Mouse (Mus musculus): ENCODE results near the gene Trim10. TPM values are rescaled to one million over a fixed set of nuclear protein-coding genes. Genes with fewer than 3 reads are reported as not detected.

Gene Trim10
- total RNA-seq (2021) (under 1 TPM; 0.12 to 0.14 TPM), polyA plus RNA-seq (2012; rRNA removed) (0.04 TPM in 1 of 2 replicates, not detected in the other)
- long read RNA-seq, result 0 reads

DNA sequence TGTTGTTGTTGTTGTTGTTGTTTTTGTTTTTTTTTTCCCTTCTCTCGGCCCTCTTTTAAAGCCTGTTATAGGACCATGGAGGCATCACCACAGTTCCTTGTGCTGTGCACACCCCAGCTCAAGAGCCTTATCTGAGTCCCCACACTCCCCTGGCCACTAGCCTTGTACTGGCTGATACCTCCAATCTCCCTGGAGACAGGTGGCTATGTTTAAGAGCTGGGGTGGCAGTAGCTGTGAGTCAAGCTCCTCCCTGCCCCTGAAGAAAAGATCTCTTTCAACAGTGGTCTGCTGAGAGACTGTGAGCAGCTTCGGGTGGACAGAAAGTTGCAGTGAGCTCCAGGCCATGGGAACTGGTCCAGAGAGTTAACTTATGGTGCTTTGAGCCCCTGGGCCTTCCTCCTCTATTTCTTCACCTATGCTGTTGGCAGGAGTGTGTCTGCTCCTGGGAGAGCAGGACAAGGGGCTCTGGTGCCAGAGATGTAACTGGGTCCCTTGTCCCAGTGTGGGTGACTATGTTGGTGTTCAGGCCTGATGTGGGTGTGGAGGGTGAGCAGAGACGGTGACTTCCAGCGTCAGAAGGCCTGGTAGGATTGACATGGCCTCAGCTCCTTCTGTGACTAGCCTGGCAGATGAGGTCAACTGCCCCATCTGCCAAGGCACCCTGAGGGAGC is at the start of gene Trim10:
Gene Trim10, plus strand, starts transcription at position 291 of the 671 bp plus-strand sequence.
- no peak for DNase-seq

DNA sequence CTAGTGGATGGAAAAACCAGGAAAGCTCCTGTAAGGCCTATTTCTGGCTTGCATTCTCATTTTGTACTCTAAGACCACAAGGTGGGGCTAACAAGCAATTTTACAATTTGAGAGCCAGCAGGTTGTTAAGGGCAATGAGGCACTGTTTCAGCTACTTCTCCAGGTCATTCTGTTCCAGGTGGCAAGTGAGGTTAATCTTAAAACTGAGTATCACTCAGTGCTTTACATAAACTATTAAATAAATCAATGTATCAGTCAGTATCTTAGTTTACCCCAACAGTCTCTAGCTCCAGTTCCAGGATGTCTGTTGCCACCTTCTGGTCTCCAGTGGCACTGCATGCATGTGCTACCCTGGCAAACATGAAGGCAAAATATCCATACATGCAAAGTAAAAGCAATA is 45.4 kb upstream of the Trim10 start:
- peak; percentile 52 for DNase-seq

DNA sequence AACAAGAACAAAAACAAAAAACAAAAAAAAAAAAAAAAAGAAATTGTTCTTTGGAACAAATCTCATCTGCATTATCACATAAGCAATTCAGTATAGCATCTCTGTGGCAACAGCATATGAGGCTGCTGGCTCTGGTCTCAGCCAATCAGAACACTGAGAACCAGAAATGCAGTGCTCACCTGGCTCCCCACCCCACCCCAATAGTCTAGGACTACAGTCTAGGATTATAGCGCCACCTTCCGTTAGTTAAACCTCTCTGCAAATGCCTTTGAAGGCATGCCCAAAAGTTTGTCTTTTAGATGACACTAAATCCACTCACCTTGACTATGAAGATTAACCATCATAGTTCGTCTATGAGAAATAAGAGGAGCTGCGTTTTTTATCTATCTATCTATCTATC is 43.8 kb upstream of the Trim10 start:
- DNase-seq, result no peak

DNA sequence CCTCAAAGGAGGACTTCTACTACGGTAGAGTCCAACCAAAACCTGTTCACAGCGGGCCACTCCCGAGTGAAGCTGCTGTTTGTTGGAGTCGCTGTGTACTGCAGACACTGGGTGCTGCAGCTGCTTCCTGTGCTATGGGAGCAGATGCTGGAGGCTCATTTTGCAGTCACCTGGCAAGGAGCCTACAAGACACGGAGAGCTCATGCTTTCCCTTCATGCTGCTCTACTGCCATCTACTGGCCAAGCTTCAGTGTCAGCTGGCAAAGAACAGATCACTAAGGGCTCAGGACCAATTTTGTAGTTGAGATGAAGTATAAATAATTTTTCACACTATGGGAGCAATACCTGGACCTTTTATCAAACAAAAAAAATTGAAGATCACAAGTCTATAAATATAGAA is 43.4 kb upstream of the Trim10 start:
- peak; percentile 82 for DNase-seq

DNA sequence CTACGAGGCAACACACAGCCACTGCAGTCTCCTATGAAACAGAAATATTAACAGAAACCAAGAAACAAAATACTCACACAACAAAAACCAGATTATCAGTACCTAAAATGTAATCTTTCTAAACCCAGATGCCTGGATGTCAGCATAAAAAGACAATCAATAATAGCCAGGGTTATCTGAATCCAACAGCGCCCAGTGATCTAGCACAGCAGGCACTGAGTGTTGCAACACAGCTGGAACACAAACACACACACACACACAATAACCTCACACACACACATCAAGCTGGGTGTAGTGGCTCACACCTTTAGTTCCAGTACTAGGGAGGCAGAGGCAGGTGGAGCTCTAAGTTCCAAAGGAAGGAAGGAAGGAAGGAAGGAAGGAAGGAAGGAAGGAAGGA is 40.9 kb upstream of the Trim10 start:
- no peak for DNase-seq

DNA sequence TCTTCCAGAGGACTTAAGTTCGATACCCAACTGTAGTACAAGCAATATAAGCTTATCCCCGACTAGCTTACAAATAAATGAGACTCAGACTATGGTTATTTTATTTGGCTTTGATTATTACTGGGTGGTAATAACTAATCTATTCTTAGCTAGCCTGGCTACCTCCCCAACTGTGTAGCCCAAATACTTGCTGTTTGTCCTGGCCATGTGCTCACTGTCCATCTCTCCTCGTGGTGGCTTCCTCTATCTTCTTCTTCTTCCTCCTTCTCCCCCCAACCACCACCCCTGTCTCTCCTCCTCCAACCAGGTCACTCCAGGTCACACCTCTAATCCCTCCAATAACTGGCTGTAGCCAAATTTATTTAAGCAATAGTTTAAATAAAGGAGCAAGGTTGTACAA is 38.9 kb upstream of the Trim10 start:
- DNase-seq, result no peak

DNA sequence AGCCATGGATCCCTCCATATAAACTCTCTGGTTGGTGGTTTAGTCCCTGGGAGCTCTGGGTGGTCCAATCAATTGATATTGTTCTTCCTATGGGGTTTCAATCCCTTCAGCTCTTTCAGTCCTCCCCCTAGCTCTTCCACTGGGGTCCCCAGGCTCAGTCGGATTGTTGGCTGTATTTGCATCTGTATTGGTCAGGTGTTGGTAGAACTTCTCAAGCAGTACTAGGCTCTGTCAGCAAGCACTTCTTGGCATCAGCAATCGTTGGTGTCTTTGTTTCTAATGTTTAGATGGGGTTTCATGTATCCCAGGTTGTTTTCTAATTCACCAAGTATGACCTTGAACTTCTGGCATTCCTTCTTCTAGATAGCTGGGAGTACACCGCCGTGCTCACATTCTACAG is 36.7 kb upstream of the Trim10 start:
- DNase-seq, result no peak

DNA sequence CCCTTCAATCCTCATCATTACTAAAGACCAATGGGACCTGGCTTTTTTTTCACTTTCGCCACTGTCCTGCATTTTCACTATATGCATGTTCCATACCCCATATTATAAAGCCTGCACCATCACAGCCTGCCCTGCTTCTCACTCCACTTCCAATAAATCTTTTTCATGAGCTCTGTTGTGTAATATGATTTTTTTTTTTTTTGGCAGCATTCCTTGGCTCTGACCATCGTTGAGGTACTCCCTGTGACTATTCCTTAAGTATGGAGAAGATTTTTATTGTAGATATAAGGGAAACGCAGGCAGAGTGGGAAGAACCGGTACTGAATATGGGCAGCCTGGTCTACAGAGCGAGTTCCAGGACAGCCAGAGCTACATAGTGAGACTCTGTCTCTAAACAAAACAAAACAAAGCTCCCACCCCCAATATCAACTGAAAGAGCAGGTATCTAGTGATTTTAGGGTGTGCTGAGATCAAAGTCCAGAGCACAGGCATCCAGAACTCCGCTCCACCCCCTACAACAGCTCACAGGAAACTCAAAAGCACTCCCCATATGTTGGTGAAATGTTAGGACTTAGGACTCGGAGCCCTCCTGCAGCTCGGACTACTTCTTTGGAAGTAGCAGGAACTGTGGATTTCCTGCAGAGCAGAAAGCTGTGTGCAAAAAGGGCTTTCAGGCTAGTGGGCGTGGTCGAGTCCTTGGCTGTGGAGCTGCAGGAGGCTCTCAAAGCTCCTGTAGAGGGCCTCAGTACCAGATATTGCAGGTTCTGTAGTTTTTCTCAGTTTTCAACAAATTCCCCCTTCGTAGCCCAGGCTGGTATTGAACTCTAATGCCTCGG is 33.6 kb upstream of the Trim10 start:
- peak; percentile 78 for DNase-seq

DNA sequence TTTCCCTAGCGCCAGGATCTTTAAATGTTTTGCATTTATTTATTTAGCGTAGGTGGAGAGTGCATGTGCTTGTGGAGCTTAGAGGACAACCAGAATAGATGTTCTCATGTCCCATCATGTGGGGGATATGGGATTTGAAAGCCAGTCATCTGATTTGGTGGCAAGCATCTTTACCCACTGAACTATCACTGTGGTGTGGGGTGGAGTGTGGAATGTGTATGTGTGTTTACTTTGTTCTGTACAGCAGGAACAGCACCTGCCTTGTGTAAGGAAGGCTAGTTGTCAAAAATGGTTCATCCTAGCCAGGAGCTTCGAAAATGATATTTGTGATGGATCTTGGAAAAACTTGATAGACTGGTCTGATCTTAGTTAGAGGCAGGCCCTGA is 33.0 kb upstream of the Trim10 start:
- no peak for DNase-seq

DNA sequence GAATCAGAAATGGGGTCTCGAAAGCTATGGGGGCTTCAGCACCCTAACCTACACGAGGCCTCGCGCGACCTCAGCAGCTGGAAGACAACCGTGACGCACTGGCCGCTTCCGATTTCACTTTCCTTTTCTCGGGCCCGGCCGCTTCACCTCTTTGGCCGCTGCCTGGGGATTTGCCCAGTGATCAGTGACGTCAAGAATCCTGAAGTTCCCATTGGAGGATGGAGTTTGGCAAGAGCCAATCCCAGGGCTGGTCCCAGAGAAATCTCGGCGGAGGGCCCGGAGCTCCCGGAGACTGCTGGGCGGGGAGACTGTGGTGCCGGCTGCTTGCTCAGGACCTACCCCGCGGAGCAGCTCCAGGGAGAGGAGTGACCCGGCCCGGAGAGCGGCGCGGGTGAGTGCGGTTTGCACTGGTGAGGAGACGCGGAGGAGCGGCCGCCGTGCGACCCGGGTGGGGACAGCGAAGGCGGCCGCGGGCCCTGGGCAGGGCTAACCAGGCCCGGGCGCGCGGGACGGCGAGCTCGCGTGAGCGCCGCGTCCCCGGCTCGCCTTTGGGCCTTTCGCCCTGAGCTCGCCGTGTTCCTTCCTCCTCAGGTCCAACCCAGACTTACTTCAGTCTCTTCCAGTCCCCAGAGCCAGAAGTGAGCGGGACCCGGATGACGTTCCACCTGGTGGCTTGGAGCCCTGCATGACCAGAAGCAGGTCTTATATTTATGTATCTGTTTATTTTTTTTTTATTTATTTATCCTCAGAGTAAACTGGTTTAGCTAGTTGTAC is 32.3 kb upstream of the Trim10 start, which contains the start of gene Trim26:
Gene Trim26, plus strand, starts transcription at position 261 of the 774 bp plus-strand sequence.
- DNase-seq, result peak; percentile 100

DNA sequence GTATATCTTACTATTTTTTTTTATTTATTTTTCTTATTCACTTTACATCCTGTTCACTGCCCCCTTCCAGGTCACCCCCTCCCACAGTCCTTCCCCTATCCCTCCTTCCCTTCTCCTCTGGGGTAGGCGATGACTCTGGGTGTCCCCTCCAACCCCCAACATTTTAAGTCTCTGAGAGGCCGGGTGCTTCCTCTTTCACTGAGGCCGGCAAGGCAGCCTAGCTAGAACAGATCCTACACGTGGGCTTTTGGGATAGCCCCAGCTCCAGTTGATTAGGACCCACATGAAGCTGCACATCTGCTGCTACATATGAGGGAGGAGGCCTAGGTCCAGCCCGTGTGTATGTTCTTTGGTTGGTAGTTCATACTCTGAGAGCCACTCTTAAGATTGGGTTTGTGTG is 30.4 kb upstream of the Trim10 start:
- DNase-seq, result no peak

DNA sequence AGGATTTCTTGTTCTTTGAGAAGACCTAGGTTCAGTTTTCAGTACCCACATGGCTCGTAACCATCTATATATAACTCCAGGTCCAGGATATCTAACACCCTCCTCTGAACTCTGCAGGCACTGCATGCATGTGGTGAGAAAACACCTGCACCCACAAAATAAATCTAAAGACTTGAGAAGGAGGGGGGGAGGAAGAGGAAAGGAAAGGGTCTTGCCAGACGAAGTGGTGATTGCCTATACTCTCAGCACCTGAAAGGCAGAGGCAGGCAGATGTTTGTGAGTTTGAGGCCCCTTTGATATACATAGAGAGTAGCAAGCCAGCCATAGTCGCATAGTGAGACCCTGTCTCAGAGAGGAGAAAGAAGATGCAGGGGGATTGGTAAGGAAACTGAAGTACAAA is 29.4 kb upstream of the Trim10 start:
- DNase-seq, result no peak

DNA sequence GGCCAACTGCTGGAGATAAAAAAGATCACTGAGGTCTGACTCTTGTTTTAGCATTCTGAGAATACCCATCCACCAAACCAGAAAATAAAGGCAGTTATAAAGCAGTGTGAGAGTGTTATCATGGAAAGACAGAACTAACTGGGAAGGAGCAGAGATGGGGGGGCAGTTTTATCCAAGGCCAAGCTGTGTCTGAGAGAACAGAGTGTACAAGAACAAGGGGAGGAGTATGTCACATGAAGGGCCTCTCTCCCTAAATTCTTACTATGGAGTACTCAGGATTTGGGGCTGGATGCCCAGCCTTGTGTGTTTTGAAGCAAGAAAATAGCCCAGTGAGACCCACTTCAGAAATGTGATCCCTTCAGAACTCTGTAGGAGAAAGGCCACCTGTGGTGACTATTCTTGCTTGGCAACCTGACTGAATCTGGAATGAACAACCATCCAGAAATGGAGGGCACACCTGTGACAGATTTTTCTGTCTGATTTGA is 28.4 kb upstream of the Trim10 start:
- DNase-seq, result no peak

DNA sequence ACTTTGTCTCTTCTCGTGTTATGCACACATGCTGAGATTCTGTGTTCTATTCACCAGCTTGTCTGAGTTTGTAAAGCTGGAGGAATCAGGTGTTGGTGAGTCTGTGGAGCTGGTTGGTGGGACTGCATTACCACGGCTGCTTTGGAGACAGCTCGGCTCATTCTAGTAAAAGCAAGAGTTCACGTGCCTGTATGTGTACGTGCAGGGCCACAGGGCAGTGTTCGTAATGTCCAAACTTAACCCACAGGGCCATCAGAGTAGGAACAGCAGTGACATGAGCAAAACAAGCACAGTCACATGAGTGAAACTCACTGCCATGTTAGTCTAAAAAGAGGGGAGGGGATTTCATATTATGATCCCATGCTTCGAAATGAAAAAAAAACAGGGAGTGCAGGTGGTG is 25.7 kb upstream of the Trim10 start:
- no peak for DNase-seq

DNA sequence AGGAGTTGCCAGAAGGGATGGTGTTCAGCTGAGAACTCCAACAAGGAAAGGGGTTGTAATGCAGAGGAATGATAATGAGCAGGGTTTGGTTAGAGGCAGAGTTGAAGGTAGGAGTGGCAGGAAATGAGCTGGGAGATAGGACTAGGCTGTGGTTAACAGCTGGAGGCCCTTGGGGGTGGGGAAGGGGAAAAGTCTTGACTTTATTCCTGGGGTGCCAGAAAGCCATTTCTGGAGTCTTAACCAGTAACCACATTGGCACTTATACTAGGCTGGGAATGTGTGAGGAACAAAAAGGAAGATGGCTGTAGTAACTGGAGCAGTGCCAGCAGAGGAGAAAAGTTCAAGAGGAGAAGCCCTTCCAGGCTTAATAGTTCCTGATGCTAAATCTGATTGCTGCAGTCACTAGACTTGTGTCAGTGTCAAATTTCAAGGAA is 25.1 kb upstream of the Trim10 start:
- DNase-seq, result peak; percentile 26

DNA sequence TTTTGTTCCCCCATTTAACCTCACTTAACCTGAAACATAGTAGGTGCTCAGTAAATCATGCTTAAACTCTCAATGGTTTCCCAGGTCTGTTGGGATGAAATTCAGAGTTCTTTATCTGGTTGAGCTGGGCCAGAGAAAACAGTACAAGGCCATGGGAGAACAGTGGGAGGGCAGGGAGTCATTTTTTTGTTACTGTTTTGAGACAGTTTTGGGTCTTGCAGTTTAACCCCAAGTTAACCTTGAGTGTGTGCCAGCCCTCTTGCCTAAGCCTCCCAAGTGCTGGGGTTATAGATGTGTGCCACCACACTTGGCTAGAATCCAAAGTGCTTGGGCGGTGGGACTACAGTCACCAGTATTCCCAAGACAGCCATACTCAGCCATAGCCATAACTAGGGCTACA is 24.6 kb upstream of the Trim10 start:
- peak; percentile 83 for DNase-seq

DNA sequence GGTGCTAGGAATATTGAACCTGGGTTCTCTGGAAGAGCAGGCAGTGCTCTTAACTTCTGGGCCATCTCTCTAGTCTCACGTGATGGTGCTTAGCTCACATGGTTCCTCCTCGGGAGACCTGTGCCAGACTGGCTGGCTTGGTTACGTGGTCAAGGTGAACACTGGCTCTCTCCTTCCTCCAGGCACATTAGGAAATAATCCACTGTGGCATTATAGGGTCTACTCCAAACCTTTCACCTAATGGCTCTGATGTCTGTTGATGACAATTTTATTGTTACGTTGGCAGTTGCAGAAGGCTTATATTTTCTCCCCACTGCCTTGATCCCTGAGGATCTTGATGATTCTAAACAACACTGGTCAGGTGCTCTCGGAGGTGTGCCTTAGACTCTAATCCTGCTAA is 20.5 kb upstream of the Trim10 start:
- DNase-seq, result no peak

DNA sequence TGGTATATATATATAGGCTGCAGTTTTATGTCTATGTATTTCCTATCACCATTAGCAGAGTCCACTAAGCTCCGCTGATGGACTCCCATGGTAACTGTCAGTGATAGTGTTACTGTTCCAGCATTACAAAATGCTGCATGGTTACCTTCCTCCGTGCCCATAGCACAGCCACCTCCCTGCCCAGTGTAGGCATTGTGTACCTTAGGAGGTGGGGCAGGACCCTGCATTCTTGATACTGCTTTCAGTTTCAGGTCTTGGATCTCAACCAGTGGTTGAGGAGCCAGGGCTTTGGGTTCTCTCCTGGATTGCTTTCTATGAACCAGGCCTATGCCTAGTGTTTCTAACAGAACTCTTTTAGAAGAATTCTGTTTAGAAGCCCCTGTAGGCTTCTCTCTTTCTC is 19.4 kb upstream of the Trim10 start:
- DNase-seq, result no peak

DNA sequence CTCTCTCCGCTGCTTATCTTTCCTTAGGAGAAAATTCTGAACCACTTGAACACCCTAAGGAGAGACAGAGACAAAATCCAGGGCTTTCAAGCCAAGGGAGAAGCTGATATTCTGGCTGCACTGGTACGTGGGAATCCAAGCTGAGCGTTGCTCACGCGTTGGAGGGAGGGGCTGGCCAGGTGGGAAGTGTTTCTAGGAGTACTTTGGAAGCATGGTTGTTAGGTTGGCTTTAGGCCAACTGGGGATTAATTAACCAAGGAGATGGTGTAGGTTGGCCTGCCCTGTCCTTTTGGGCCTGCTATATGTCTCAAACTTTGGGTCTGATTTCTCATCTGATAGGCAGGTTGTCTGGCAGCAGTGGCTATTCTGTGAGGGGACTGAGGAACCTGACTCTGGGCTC is 18.2 kb upstream of the Trim10 start:
- no peak for DNase-seq

DNA sequence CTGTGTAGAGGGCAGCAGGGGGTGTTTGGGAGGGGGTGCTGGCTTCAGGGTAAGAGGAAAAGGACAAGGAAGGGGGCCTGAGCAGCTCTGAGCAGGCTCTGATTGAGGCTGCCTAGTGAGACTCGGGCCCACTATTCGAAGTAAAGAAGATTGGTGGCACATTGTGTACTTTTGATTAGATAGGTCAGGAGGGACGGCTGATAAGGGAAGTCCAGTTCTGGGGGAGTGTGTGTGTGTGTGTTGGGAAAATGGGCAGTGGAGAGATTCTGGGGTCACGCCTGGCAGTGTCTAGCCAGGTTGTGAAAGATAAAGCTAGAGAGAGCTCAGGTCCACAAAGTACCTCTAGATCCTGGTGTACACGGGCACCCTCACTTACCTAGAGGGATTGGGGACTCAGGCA is 17.7 kb upstream of the Trim10 start:
- DNase-seq, result no peak

DNA sequence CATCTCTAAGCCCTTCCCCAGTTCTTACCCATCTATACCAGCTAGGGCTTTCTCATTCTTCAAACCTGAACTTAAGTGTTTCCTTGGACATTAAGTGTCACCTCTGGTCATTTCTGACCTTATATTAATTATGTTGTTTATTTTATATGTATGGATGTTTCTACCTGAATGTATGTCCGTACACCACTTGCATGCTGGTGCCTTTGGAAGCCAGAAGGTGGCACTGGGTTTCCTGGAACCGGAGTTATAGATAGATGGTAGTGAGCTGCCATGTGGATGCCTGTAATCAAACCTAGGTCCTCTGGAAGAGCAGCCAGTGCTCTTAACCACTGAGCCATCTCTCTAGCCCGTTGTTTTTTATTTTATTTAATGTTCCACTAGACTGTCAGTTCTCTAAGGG is 13.9 kb upstream of the Trim10 start:
- DNase-seq, result no peak

DNA sequence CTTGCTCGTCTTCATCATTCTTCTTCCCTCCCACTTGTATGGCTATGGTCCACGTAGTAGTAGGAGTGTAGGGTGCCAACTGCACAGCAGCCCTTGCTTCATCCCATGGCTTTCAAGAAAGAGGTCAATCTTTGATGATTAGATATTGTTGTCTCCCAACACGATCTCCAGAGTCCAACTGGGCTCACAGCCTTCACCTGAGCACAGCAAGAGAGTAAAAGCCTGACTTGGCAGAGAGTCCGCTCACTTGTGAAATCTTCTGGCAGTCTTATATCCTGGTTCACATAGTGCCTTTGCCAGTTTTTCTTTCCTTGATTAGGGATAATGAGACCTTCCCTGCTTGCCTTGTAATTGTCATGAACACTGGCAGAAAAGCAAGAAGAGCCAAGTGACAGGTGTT is 13.1 kb upstream of the Trim10 start:
- DNase-seq, result no peak

DNA sequence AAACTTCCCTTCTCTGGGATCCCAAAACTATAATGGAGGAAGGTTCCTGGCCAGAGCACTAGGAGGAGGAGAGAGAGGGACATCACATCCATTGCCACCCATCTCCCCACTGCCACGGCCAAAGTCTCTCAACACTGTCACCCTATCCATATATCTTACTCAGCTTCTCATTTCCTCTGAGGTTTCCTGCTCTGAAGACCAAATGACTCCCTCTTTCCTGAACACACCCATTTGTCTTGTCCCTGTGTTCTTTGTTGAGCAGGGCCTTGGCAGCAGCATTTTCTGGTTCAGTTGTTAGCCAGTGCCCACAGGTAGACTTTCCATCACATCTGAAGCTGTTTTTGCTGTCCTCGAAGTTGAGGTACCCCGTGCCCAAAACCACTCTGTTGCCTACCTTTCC is 11.2 kb upstream of the Trim10 start:
- no peak for DNase-seq
